Mouse (Mus musculus): ENCODE results near the gene Tfb1m.

Tfb1m gene

DNA sequence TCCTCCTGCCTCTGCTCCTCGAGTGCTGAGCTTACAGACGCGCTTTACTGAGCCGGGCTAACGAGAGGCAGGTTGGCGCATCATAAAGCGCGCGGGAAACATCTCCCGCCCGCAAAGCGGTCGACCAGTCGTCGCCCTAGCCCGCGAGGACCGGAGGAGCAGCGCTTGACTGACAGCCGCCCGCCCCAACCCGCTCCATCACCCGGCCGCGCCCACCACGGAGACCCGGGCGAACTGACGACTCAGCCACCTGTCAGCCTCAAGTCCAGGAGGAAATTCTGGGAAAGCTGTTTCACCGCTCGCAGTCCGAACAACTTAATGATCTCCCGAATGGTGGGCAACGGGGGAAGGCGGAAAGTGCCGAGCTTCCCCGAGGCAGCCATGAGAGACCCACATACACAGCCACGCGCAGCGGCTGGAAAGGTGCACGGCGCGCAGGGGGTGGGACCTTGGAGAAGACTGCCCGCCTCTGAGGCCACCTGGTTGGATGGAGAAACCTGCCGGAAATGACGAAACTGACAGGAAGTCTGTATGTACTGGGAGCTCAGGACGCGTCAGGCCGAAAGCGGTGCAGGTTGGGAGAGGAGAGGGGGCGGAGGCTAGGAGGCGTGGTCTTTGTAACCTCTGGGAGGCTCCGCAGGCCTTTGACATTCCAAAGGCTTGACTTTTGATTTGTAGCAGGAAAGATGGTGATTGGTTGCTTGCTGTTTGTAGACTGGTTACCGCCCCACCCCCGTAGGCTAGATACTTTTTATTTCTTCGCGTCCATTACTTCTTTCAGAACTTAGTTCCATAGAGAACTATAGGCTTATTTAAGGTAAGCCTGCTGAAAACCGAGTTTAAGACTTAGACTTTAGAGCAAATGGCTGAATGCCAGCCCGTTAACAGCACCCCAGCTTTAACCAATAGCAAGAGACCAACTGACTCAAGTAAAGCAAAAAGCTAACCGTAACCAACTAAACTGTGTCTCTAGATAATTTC, at the start of gene Tfb1m:
Gene Tfb1m (minus strand): TSS at position 451 of the 981 bp plus-strand sequence.
- in situ Hi-C loops (cut with MboI, MseI) = no loop called here

DNA sequence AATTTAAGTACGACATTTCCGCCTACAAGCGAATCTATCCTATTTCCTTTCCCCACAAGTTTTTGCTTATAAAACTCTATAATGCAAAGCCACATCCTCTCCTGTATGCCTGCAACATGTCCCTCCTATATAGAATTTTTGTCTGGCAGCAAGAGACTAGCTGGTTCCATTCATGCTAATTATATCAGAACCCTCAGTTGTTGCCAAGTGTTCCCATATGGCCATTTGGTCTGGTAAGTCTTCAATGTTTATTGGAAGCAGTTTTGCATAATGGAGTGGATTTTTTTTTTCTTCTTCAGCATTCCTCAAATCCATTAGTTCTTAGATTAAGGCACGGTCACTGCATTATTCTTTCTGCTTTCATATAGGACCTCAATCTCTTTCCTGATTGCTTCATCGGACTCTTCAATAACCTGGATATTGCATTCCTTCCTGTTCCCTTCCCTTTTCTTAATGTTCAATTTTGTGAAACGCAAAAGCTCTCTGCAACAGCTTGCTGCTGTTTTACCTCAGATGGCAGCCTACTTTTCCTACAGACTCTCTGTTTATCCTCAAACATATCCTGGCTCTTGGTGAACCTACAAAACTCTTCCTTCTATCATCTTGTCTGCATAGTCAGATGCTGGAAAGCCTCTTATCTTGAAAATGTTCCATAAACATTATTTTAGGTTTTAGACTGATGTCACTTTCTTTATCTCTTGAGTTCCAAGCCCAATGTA, 45.5 kb upstream of the Tfb1m start:
- in situ Hi-C loops (cut with MboI, MseI) = no loop called here

DNA sequence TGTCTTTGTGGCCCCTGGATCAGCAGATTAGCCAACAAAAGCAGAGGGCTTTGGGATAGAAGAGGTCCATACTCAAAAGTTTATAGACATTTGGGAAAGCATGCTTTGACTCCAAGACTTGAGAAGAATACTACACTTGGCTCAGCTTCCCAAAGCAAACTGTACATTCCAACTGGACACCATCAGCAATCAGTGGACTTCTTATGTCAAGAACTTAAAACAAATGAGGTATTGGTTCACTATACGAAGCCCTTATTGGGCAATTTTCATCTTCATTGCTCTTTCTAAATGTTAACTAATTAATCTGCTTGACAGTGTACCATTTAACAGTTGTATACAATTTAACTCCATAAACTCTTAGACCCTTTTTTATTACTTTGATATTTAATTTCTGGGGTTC, 40.8 kb upstream of the Tfb1m start:
- in situ Hi-C loops (cut with MboI, MseI) = no loop called here

DNA sequence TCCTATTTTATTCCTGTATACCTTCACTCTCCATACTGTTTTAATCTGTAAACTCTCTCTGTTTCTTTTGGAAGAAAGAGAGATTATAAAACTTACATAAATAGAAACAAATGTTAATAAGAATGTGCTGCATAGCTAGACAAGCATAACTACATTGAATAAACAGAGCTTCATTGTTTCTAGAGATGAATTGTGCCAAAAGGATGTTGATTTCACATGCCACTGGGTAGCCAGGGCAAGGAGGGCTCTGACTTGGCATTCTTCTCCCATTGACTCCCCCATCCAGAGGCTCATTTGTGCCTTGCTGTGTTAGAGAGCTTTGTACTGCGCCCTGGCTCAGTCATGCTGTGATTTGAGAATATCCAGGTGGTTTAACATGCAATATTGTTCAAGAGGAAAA, 40.3 kb upstream of the Tfb1m start:
- in situ Hi-C loops (cut with MboI, MseI) = no loop called here

DNA sequence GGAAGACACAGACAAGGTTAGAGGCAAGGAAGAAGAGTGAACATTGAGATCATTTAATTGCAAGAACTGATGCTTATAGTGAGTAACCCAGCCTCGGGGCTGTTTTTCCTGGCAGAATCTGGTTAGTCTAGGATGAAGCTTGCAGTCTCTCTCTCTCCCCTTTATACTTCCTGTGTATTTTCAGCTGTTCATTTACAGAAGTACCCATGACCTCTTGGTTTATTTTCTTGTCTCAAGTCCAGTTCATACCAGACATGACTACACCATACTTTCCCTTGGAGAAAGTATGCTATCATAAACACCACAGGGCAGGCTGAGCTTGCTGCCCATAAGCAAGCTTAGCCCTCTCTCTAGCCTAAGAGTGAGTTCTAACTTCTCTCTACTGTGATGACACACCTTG, 39.5 kb upstream of the Tfb1m start:
- in situ Hi-C loops (cut with MboI, MseI) = no loop called here

DNA sequence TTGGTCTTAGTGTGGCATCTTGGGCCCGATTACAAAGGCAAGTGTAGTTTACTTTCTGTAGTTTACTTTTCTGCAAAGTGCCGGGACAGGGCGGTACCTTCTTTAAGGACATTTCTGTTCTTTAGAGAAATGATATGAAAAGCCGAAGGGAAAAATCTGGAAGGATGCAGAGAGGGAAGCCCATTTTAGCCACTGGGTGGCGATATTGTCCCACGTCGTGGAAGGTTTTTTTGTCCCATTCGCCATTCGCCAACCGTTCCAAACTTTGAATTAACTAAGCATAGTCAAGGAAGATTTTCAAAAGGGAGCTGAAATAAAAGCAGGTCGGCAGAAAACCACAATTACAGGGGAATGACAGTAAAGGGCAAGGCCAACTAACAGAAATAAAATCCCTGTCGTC, 13.3 kb upstream of the Tfb1m start:
- in situ Hi-C loops (cut with MboI, MseI) = loop anchor here (10.0 kb wide), 1 partner anchor 1834 kb away; no protein-coding TSS in a partner anchor

DNA sequence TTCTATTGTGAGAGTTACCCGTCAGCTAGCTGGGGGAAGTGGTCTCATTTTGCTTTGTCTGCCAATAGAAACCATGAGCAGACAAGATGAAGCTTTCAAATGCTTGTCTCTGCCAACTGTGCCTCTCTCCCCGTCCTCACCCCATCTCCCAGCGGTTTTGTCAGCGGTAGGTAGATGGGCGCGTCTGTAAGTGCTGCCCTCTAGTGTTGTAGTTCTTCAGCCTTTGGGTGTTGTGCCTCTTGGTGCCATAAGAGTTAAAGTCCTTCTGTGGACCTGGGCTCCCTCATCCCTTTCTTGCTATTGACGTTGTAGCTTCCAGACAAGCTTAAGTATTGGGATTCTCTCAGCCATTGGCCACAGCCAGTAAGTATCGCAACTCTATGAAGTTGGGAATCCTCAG, 4.8 kb upstream of the Tfb1m start:
- in situ Hi-C loops (cut with MboI, MseI) = no loop called here

DNA sequence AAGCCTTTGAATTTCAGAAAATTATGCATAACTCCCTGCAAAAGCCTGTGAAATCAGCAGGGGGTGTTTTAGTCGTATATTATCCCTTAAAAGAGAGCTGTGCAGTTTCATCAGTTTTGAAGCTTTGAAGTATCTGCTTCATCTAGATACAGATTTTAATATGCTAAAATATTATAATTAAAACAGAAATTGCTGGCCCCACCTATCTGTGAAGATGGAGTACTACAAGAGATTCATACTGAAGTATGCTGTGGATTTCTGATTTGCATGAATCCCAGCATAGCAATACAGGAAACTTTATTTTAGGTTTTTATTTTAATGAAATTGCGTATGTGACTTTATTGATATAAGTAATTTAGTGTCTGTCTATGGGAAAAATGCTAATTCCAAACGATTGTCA, 3.0 kb upstream of the Tfb1m start:
- in situ Hi-C loops (cut with MboI, MseI) = no loop called here

DNA sequence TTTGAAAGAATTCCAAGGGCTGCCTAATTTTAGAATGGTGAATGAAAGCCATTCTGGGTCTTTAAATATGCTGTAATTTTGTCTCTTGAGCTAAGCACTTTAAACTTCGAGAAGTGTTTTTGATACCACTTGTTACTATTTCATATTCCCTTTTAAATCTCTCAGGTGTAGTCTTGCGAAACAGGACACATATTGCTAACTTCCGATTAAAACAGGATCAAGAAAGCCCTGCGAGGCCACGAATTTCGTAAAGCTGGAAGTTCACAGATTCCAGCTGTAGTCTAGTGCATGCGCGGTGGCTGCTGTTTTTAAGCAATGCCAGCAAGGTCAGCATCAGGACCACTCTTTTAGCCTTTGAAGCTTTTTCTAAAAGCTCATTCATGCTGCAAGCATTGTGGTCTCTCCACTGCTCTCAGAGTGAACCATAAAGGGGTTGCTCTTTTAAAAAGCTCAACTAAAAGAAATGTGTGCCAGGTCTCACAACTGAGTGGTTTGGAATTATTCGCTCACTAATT, 832 bp upstream of the Tfb1m start:
- in situ Hi-C loops (cut with MboI, MseI) = no loop called here

DNA sequence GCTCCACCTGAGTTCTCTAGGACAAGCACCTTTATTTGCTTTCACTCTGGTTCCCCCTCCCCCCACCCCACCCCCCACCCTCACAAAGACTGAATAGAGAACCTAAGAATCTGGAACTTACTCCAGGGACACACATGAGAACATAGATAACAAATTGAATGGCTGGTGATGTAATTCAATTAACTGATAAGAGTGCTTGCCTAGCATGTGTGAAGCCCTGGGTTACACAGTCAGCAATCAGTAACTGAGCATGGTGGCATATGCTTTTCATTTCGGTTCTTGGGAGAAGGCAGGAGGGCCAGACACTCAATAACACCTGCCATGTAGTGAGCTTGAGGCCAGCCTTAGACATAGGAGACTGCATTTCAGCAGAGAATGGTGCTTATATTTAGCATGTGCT, 1.3 kb downstream of the Tfb1m start:
- in situ Hi-C loops (cut with MboI, MseI) = no loop called here

DNA sequence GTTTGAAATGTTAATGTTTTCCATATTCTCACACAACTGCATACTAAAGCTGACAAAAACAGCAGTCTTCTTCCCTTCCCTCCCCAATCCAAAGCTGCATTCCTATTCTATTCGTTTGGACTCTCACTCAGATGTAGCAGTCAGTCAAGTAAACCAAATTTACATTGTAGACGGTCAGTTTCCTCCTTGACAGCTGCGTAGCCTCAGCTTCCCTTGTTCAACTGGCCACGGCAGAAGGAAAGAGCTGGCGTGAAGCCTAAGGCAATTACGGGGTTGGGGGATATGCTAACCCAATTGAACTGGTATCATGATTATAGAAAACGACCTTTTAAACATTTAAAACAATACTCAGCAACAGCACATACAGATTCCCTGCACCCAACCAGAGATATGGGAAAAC, 9.9 kb downstream of the Tfb1m start:
- in situ Hi-C loops (cut with MboI, MseI) = no loop called here

DNA sequence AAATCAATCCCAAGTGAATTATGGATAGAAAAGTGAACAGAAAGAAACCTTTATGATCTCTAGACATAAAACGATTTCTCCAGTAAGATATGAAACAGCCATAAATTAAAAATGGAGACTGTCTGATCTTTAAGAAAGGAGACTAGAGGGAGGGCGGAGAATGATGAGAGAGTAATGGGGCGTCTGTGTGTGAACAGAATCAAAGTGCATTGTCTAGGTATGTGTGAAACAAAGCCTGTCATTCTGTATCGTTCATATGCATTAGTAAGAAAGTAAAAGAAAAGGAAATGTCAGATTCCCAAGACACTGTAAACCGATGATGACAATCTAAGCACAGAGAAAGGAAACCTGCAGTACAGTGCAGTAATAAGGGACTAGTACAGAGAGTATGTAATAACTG, 16.5 kb downstream of the Tfb1m start:
- in situ Hi-C loops (cut with MboI, MseI) = no loop called here

DNA sequence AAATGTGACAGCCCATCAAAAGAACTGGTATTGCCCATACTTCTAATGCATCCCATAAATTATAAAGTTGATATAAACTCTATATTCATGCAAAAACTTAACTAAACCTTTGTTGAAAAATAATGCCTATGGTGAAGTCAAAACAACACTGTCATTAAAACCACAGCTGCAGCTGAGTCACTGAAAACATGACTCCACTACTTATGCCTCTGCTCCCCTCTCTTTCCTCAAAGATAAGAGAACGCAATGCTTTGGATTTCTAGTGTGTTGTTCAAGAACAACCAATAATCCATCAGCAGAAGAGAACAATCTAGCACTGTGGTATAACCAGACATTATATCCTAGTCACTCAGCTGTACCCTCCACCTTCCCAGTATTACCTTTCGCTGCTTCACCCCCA, 17.3 kb downstream of the Tfb1m start:
- in situ Hi-C loops (cut with MboI, MseI) = no loop called here

DNA sequence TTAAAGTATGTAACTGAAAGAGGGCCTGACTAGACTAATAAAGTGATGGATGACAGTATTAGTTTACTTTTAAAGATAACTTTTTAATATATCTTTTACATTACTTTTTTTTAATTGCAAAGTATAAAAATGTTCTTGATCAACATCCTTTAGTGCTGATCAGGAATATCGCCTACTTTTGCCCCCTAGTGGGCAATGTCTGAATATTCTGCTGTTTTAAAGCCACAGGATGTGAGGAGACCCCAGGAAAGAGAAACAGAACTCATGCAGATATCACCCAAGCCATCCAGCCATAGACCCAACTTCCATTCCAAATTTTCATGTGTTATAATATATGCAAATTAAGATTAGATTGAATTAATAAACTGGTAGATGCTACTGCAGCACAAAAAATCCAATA, 24.2 kb downstream of the Tfb1m start:
- in situ Hi-C loops (cut with MboI, MseI) = no loop called here

DNA sequence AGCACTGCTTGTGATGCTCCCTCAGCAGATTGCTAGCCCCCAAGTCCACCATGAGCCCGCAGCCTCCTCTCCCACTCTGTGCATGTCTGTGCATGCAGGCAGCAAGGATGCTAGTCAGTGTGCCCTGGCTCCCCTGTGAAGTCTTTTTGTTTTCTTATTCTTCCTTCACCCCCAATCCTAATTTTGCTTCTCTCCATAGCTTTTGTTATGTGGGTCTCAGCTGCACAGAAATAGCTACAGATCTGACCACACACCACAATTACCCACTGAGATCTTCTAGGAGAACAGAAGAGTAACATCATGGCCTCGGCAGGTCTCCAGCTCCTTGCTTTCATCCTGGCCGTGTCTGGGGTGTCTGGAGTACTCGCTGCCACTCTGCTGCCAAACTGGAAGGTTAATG, 25.3 kb downstream of the Tfb1m start, which contains the start of gene Cldn20:
Gene Cldn20 (plus strand): TSS at position 301 of the 400 bp plus-strand sequence.
- in situ Hi-C loops (cut with MboI, MseI) = no loop called here

DNA sequence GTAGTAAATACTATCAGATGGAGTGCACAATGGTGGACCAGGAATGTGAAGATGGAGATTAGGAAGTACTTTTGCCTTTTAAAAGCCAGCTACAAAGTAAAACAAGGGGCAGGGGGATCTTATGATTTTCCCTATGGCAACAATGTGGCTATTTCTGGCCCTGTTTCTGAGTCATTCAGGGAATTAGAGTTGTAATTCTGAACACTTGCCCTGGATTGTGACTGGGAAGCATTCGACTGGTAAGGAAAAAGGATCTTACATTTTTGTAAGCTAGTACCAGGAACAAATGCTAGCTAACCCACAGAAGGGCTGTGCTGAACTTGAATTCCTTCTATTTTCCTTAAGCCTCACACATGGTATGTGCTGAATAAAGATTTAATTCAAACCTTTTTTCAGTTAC, 25.9 kb downstream of the Tfb1m start:
- in situ Hi-C loops (cut with MboI, MseI) = no loop called here

DNA sequence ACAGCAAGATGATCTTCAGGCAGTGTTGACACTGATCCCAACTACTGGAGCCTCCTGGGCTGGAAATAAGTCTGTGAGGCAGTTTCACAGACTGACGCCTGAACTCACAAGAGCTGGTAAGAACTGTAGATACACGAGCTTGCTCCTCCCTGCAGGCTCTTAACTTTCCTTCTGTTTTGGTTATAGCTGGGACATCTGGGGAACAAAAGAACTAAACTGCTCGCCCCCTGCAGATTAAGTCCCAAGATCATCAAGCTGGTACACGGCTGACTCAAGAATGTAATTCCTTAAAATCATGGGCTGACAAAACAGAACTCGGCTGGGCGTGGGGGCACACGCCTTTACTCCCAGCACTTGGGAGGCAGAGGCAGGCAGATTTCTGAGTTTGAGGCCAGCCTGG, 27.0 kb downstream of the Tfb1m start:
- in situ Hi-C loops (cut with MboI, MseI) = no loop called here

DNA sequence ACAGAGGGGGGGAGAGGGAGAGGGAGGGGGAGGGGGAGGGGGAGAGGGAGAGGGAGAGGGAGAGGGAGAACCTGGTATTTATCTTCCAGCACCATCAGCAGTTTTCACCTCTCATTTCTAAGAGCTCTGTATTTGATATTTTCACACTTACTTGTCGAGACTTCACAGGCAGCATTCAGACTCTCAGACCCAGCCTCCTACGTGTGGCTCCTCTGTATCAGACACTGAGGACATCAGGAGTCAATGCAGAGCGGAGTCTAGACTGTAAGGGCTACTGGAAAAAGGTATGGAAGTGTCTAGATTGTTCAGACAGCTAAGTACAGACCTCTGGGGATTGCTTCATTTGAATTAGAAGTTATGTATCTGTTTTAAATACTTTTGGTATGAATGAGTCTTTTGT, 28.1 kb downstream of the Tfb1m start:
- in situ Hi-C loops (cut with MboI, MseI) = no loop called here

DNA sequence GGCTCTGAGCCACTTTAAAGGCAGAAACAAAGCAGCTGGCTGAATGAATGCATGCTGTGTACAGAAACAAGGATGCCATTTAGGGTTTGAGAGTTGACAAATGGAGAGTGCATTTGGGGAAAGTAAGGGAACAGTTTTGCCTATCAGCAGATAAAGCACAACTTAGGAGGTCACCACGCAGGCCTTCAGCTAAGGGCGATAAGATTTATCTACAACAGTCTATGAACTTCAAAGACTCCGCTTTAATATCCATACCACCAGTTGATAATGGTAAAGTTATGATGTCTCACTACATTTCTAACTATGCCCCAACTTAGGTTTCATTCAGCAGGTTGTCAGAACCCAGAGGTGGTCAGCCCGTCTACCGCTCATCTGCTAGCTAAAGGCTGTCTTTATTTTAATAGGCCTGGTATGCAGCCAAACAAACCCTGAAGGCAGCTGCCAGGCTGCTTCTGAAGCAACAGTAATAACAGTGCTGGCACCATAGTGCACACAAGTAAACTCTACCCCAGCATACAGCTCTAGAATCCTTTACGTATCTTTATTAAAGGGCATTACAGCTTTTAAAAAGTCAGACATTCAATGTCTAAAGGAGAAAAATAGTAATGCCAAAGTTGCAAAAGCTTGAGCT, 29.6 kb downstream of the Tfb1m start:
- in situ Hi-C loops (cut with MboI, MseI) = no loop called here

DNA sequence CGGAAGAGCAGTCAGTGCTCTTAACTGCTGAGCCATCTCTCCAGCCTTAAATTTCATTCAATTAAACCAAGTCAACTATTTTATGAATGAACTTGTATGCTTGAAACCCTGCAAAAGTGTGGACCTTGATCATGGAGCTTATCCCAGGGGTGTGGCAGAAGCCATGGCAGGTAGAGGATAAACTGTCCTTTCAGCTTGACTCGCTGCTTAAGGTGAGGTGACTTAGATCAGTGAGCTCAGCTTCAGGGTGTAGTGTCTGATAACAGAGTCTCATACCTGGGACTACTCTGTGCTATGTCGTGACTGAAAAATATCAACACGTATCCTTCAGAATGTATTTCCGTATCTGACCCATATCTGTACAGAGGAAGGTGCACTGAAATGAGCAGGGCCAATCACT, 37.2 kb downstream of the Tfb1m start:
- in situ Hi-C loops (cut with MboI, MseI) = no loop called here

DNA sequence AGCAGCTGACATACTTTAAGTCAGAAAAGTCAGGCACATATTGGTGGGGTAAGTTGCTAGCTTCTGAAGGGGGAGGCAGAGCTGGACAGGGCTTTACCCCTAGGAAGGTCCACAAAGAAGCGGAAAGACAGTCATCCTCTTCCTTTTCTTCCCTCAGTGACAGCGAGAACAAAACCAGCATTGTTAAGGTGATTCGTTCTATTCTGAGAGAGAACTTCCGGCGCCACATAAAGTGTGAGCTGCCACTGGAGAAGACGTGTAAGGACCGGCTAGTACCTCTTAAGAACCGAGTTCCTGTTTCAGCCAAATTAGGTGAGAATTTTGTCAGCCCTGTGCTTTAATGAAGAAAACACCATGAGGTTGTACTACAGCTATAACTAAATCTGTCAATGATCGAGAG, 41.2 kb downstream of the Tfb1m start:
- in situ Hi-C loops (cut with MboI, MseI) = no loop called here

DNA sequence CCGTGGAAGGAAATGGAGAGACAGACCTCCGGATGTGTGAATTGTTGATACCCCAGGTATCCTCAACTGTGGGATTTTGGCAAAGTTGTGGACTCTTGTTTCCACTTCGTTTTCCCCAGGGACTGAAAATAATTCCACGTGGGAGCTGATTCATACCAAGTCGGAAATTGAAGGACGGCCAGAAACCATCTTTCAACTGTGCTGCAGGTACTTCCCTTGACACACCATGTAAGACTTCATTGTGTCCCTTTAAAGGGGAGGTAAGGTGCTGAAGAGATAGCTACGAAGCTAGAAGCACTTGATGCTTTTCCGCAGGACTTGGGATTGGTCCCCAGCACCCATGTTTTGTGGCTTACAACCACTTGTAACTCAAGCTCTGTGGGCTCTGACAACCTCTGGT, 41.7 kb downstream of the Tfb1m start:
- in situ Hi-C loops (cut with MboI, MseI) = no loop called here

Measured in T-helper 1 cell (primary cell).